Mouse (Mus musculus) gastrocnemius, adult 18-20 months (tissue): ENCODE data around the gene Wdcp. TPM values are rescaled to one million over a fixed set of nuclear protein-coding genes. Genes with fewer than 3 reads are reported as not detected.
A peak's percentile ranks its signal among the peaks of the same experiment; 100 is the strongest.
"Not testable (repeated sequence)": the region's sequence is repeated elsewhere in the genome, so short reads cannot be mapped to it uniquely, and the experiment has no call there.

Experiments used
- DNase-seq: peaks from one replicate; pipeline ENCODE4 v3.0.0; 2021; ENCODE audit warnings: low spot score
- long read RNA-seq, 2 experiments: library from polyadenylated mRNA; stranded (forward); transcript quantifications; one replicate each; pipeline ENCODE4 v2.0.0; 2021
- total RNA-seq, 2 experiments: library from RNA; stranded (reverse); gene quantifications; 2 replicates each; pipeline ENCODE4 v1.2.3; 2021

Gene Wdcp
- 1 to 10 TPM; 5.6 to 6.2 TPM for total RNA-seq
- long read RNA-seq, experiment 1, partial matches to known transcripts: 0 of 1 reads
- long read RNA-seq, experiment 1, other reads (novel, unspliced or antisense): 0 of 1 reads
- long read RNA-seq, experiment 2, full-length matches to known transcripts: 1 of 1 reads
- long read RNA-seq, experiment 2, partial matches to known transcripts: 0 of 1 reads
- long read RNA-seq, experiment 2, other reads (novel, unspliced or antisense): 0 of 1 reads

DNA sequence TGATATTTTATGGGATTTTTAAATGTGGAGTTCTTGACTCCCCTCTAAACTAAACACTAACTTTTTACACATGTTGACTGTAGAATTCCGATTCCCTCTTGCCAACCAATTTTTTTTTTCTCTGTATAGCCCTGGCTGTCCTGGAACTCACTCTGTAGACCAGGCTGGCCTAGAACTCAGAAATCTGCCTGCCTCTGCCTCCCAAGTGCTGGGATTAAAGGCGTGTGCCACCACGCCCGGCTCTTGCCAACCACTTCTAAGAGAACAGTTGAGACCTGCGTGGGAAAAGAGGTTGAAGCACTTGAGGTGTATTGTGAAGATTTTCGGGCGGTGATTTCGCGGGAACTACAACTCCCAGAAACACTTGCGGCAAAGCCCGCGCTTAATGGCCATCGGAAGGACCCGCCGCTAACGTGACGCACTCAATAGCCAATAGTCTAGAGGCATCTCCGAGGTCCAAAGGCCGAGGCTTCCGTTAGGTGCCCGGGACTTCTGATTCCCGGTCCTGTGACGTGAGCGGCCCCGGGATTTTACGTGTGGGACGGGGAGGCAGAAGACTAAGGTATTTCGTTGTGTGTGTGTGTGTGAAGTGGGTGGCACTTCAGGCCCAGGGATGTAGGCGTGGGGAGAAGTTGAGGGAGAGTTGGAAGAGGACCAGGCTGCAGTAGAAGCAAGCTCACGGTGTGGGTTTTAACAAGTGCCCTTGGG lies at the start of gene Wdcp:
Gene Wdcp (plus strand): TSS at position 414 of the 708 bp plus-strand sequence.
- DNase-seq: peak; percentile 91

DNA sequence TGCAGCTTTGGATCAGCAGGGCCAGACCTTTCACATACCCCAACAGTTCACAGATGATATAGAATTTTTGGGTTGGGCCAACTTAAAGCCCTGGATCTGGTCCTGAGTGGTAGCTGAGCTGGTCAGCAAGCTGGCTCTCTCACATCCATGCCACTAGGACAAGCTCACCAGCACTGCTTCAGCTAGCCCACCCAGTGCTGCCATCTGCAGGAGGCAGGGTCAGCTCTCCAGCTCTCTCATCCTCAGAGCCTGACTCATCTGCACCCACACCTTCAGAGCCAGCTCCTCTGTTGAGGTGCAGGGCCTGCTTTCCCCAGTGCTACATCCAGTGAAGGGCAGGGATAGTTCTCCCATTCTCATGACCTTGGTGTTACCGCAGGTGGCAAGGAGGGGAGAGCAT lies 49.4 kb upstream of the Wdcp start:
- DNase-seq: no peak

DNA sequence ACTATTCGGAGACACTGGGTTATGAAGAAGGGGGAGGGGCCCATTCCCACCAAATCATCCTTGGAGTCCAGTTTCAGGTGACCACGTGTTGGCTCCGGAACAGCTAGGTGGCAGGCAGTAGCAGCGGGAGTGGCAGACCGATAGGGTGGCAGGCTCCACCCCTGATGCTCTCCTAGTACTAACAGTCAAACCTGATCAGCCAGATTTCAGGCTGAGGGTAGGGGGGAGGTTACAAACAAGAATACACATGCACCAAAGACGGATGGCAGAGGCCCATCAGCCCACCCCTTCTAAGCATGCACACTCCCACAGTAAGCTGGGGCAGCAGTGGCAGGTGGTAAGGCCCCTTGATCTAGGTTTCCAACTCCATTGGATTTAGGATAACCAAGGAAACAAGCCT lies 45.6 kb upstream of the Wdcp start:
- not testable (repeated sequence) for DNase-seq

DNA sequence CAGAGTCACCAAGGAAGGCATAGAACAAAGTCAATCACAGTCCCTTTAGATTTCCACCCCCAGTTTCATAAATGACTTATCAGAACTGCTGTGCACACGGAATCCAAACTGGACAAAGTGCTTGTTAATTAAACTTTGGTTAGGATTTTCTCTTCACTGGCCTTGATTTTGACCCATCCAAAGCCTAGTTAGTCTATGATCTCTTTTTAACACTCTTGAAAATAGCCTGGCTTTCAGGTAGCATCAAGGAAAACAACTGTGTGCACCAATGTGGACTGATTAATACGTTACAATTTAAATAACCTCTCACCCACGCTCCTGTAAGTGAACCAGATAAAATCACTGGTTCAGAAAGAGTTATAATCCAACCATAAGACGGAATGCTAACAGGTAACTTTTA lies 32.1 kb upstream of the Wdcp start:
- no peak for DNase-seq

DNA sequence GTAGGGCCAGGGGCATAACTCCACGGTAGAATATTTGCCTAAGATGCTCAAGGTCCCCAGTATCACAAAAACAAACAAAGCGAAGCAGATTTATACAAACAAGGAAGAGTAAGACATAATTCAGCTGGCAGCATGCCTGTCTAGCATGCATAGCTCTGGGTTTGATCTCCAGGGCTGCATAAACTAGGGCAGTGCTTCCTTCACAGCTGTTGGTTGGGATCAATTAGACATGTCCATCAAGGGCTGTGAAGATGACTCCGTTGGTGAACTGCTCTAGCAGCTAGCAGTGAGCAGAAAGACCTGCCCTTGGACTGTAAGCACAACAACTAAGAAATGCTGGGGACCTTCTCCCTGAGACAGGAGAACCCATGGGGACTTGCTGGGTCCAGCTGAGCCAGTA lies 31.4 kb upstream of the Wdcp start:
- DNase-seq: no peak

DNA sequence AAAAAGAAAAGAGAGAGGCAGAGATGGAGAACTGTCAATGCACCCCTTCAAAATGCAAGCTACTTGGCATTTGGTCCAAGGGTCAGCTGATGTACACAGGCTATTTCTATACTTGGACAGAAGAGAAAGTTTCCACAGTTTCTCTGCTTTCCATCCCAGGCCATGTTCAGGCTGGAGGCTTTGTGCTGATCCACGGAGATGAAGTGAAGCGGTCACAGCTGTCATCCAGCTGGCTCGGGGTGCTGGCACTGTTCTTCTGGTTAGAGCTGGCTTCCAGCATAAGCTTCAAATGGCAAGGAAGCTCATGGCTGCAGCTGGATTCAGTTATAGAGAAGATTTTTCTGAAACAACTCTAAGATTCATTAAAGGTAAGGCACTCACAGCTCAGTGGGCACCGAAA lies 29.5 kb upstream of the Wdcp start:
- DNase-seq: no peak

DNA sequence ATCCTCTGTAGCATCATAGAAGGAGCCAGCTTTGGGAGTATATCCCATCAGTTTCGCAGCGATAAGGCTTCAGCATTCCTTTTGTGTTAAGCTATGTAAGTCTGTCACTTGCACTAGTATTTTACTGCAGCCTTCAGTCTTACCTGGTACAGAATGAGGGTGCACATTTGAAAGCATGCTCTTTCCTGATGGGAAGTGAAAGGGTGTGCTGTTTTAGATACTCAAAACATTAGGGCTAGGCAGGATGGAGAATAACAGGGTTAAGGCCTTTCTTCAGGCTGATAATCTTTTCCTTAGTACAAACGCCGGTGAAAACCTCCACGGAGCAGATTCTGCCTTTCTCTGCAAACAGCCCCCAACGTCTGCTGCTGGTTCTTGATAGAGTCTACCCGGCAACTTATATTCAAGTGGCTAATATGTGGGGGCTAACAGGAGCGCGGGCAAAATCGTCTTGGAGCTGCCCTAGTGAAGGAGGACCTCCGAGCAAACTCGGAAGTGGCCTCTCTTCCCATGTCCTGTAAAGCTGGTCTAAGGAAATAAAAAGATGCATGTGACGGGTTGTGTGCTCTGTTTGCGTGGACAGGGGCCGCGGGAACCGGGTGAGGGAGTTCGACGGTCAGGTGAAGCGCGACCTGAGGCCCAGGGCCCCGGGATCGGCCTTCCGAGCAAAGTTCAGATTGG lies 26.3 kb upstream of the Wdcp start:
- DNase-seq: peak; percentile 5

DNA sequence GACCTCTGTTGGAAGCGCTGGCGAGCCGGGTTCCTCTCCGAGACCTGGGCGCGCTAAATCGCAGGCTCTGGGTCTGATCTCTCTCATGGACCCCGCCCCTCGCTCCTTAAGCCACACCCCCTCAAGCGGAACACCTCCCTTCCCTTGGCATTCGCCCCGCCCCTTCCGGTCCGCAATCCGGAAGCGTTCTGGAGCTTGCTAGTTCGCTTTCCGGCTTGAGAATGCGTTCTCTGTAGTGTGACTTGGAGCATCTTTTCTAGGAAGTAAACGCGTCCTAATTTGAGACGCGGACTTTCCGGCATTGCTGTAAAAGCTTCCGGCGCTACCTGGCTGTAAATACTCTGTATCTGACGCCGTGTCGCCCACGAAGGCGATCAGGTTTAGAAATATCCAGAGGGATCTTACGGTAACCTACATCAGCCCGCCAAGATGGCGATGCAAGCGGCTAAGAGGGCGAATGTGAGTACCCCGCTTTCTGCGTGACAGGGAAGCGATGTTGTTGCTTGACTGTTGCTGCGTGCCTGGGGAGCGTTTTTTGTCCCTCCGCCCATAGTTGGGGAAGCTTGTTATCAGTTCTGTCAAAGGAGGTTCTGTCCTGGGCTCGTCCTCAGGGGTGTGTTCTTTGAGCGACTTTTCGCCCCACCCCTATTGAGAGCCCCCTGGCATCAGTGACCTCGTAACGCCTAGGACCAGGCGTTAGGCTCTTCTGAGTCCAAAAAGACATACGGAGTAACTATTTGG lies 25.6 kb upstream of the Wdcp start, which contains the start of gene Sf3b6:
Gene Sf3b6 (plus strand): TSS at position 184 of the 741 bp plus-strand sequence.
- DNase-seq: peak; percentile 99

DNA sequence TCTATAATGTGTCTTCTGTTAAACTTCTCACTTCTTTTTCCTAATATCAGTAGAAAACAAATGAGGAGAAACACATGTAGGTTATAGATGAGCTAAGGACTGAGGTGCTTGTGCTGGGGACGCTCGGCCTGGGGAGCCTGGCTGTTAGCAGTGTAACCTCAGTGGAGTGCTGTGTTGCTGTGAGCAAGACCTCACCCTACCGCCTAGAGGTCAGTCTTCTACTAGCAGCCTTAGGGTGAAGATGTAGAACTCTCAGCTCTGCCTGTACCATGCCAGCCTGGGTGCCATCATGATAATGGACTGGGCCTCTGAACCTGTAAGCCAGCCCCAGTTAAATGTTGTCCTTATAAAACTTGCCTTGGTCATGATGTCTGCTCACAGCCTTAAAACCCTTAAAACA lies 15.8 kb upstream of the Wdcp start:
- no peak for DNase-seq

DNA sequence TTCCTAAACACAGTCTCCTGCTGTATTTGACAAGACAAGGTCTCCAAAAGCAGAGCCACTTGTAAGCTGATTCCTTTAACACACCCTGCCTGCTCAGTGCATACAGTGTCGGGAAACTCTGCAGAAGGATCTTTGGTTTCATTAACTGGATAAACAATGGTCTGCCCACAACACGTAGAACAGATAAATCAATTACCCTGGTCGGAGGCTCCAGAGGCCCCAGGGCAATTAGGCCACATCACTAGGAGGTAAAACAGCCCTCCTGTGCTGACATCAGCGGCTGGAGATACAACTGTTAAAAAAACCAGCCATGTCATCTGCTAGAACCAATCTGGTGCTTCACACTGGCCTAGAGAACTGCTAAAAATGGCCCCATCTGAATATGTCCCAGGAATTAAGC lies 6.1 kb upstream of the Wdcp start:
- no peak for DNase-seq

DNA sequence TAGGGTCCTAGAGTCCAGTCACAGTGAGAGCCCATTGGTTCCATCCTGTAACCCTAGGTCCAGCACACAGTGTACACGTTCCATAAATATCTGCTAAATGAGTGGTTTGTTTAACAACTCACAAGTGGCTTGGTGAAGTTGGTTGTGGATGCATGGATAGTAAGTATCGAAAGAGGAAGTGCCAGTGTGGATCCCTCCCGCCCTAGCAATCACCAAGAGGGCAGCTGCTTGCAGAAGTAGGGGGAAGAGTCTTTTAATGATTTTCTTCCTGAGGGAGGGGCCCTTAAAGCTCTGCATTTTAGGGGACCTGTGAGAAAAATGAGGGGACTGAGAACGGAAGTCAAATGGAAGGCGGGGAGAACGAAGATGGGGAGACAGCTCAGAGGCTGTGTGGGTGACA lies 3.1 kb upstream of the Wdcp start:
- no peak for DNase-seq

DNA sequence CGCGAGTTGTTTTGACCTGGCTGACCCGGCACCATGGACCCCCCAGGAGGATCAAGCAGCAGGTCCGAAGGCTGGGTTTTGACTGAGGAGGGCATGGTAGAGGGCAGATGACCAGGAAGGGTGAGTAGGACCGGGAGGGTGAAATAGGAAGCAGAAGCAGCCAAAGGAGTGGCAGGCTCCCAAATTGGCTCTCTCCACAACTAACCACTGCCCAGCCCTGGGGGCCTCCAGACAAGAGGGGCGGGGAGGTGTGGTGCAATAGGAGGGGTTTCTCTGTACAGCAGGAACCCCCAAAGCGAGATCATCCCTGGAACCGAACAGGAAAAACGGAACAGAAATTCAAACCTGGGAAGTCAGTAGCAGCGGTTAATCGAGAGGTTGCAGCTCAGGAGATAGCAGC lies 2.4 kb upstream of the Wdcp start:
- DNase-seq: no peak

DNA sequence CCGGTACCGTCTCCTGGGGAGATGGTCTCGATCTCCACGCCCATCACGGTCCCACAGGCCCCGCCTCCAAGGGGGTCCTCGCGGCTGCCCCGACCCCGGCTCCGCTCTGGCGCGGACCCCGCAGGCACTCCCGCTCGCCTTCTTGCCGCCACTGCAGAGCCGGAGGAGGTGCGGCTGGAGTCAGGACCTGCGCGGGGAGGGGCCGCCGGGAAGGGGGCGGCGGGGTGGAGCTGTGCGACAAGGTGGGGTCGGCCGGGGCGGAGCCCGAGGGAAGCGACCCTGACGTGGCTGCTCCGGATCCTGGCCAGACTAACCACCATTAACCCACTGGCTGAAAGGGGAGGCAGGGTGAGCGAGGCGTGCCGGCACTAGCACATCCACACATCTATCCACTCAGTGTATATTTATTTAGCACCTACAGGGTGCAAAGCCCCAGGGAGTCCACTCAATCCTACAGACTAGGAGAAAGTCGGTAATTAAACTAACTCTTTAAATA lies 1.7 kb upstream of the Wdcp start, which contains the start of gene Fkbp1b:
Gene Fkbp1b (minus strand): TSS at position 200 of the 496 bp plus-strand sequence.
- peak; percentile 20 for DNase-seq

DNA sequence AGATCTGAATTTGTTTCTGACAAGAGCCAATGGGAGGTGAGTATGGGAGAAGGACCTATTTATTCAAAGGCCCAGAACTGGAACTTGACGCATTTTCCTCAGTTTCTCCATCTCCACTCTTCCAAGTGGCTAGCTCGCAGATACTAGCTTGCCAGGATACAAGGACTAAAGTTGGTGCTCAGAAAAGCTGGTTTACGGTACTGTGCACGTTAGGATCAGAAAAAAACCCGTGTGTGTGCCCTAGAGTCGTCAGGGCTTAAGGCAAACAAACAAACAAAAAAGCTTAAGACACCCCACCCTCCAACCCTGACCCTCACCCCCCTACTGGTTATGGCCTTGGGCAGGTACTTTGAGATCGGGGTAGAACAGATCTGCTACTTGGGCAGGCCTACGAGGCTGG lies 647 bp upstream of the Wdcp start:
- DNase-seq: no peak

DNA sequence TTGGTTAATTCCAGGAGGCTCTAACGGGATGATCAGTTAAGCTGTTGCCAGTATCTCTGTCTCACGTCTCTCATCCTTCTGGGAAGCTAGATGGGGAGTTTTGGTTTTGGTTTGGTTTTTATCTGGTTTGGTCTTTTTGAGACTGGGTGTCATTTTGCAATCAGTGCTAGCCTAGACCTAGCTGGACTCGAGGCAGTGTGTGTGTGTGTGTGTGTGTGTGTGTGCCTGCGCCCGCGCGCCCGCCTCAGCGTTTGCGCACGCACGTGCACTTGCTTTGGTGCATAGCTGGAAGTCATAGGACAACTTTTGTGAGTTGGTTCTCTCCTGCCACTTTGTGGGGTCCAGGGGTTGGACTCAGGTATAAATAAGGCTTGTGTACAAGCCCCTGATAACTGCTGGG lies 638 bp downstream of the Wdcp start:
- no peak for DNase-seq

DNA sequence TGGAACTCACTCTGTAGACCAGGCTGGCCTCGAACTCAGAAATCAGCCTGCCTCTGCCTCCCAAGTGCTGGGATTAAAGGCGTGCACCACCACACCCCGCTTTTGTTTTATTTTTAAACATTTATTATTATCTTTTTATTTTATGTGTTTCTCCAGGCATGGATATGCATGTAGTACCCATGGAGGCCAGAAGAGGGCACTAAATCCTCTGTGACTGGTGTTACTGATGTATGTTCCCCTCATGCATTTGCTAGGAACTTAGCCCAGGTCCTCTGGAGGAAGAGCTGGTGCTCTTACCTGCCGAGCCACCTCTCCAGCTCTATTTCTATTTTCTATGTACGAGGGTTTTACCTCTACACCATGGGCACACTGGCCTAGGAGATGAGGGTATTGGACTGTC lies 13.1 kb downstream of the Wdcp start:
- no peak for DNase-seq

DNA sequence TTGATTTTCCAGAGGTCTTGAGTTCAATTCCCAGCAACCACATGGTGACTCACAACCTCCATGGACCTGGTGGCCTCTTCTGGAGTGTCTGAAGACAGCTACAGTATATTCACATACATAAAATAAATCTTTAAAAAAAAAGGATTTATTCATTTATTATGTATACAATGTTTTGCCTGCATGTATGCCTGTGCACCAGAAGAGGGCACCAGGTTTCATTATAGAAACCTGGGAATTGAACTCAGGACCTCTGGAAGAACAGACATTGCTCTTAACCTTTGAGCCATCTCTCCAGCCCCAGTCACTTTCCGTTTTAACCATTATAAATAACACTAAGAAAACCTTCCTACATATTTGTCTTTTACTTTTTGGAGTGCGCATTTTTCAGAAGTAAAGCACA lies 13.7 kb downstream of the Wdcp start:
- no peak for DNase-seq

DNA sequence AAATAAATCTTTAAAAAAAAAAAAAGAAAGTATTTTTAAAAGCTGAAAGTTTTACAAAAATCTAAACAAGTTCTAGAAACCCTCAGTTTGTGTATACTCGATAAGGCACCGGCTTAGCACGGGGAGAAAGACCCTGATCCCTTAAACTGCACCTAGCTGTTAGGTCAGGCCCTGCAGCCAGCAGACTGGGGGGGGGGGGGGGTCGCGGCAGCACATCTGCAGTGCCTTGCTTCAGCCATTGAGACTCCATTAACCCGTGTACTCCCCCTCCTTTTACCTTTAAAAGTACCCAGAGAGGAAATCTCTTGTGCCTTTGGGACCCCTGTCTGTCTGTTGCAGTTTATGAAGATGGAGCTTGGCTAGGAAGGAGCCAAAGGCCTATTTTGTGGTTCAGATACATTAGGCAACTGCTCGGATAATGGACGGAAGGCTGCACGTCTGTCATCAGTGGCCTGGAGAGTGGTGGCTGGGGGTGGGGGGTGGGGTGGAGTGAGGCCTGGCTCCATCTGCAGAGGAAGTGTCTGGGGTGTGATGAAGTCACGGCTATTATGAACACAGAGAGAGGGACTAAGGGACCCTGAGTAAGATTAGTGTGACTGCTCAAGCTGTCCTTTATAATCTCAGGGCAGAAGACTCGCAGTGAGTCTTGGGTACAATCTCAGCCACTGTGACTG lies 16.3 kb downstream of the Wdcp start:
- no peak for DNase-seq

DNA sequence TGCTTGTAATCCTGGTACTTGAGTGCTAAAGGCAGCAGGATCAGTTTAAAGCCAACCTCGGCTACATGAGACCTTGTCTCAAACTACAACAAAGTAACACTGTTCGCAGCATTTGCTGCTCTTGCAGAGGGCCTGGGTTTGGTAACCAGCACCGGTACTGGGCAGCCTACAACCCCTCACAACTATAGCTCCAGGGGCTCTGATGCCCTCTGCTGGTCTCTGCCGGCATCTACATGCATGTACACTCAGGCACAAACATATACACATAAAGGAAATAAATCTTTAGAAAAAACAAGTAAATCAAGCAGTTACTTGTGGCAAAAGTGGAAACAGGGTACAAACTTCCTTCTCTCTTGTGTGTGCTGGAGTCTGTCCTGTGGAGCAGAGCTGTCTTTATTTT lies 19.6 kb downstream of the Wdcp start:
- no peak for DNase-seq

DNA sequence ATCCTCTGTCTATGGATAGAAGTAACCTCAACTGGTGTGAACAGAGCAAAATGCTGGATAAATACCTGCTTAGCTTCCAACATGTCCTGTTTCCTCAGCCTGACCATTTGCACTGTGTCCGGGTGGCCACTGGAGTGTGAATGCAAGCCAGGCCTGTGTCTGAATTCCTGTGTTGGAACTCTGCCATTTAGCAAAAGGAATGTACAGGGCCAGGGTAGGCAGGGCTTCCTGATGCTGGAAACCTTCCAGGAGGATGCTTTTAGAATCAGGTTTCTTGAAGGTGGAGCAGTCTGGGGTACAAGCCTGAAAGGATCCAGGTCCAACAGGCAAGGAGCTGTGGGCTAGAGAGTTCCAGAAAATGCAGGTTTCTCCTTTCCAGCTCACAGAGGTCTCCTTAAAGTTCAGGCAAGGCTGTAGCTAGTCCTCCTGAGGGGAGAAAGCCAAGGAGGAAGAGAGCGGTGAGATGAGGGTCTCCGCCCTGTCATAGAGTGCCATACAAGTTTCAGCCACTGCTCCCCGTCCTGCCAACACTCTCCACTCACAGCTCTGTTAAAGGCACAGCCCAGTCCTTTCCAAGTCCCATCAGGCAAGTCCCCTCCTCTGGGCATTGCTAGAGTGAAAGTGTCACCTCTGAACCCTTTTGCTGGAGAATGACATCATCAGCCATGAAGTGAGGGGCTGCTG lies 20.7 kb downstream of the Wdcp start:
- DNase-seq: no peak

DNA sequence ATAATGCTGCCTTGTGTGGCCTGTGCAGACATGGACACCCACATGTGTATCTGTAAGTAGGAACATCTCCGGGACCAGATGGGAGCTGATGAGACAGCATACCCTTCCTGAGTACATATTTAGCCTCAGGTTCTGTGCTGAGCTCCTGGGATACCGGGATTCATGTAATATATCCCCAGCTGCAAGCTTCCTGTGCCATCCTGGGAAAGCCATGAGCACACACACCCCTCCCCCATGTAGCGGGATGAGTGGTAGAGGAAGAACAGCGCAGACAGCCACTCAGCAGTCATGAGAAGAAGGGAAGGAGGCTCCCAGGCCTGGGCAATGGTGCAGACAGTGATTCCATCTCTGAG lies 21.2 kb downstream of the Wdcp start:
- DNase-seq: no peak
